Mouse (Mus musculus) embryo, embryonic 9.5 days (tissue): ENCODE measurements around the gene Gm2042.
"Not testable (repeated sequence)": the region's sequence is repeated elsewhere in the genome, so short reads cannot be mapped to it uniquely, and the experiment has no call there.

Source experiments
- DNase-seq: peaks from one replicate; pipeline ENCODE4 v3.0.0-alpha.2; 2017; ENCODE audit errors: extremely low spot score

The Gm2042 gene

GRCm38 (mm10) chr12:87953780-87954179, at the start of gene Gm2042:
Gene Gm2042 (plus strand): TSS chr12:87954080.
- not testable (repeated sequence) for DNase-seq

- DNase-seq: not testable (repeated sequence)
Observed at GRCm38 (mm10) chr12:87919721-87920120, 34.2 kb upstream of the Gm2042 start, which contains the start of gene Gm2035. Gene Gm2035 (minus strand): TSS chr12:87919857.

GRCm38 (mm10) chr12:87984000-87984399, 30.1 kb downstream of the Gm2042 start:
- not testable (repeated sequence) for DNase-seq

- not testable (repeated sequence) for DNase-seq
Observed at GRCm38 (mm10) chr12:88004118-88004517, 50.2 kb downstream of the Gm2042 start.
